Mouse (Mus musculus) heart, embryonic 15.5 days (tissue): ENCODE results near the gene Emc4. TPM values are rescaled to one million over a fixed set of nuclear protein-coding genes. Genes with fewer than 3 reads are reported as not detected.

Experiments used
- ATAC-seq: fragments of 200-750 bp; cut with Nextera tagmentation; replicated peaks from 2 replicates; pipeline ENCODE4 v1.8.0; 2017; ENCODE audit warnings: low read depth, moderate TSS enrichment; ENCODE audit not compliant: insufficient number of reproducible peaks, insufficient read depth, low FRiP score
- H3K27ac ChIP-seq: fragments of 300-500 bp; sonication (generic); 2 replicates; pipeline ENCODE4 v1.5.1; 2015; ENCODE audit warnings: mild to moderate bottlenecking, inconsistent platforms
- H3K27me3 ChIP-seq: fragments of 300-500 bp; sonication (generic); 2 replicates; pipeline ENCODE4 v1.6.1; 2015; ENCODE audit warnings: inconsistent platforms
- H3K36me3 ChIP-seq: fragments of 300-500 bp; sonication (generic); 2 replicates; pipeline ENCODE4 v1.6.1; 2015; ENCODE audit warnings: mild to moderate bottlenecking, inconsistent platforms
- H3K4me1 ChIP-seq: fragments of 300-500 bp; sonication (generic); replicated peaks from 2 replicates; pipeline ENCODE4 v1.6.1; 2015; ENCODE audit warnings: inconsistent platforms
- H3K4me2 ChIP-seq: fragments of 300-500 bp; sonication (generic); 2 replicates; pipeline ENCODE4 v1.6.1; 2015; ENCODE audit warnings: inconsistent platforms, mild to moderate bottlenecking, moderate library complexity
- H3K4me3 ChIP-seq: fragments of 300-500 bp; sonication (generic); 2 replicates; pipeline ENCODE4 v1.5.1; 2015; ENCODE audit warnings: mild to moderate bottlenecking, inconsistent platforms
- H3K9ac ChIP-seq: fragments of 300-500 bp; sonication (generic); 2 replicates; pipeline ENCODE4 v1.6.1; 2015; ENCODE audit warnings: mild to moderate bottlenecking, inconsistent platforms
- H3K9me3 ChIP-seq: fragments of 300-500 bp; sonication (generic); replicated peaks from 2 replicates; pipeline ENCODE4 v1.6.1; 2016; ENCODE audit warnings: inconsistent platforms
- WGBS: fragments of 180-500 bp; shearing (Covaris S2); methylation state at CpG from one replicate; pipeline ENCODE4 v1.1.7; 2015; ENCODE audit warnings: mixed read lengths; 5-methylcytosine and 5-hydroxymethylcytosine counted together
- polyA plus RNA-seq: library from polyadenylated mRNA; unstranded; fragments of >200 nt; fragmentation: Nextera tagmentation; extraction: Ambion mirVana; gene quantifications from 2 replicates; pipeline ENCODE4 v1.2.1, GENCODE M21; 2015

Emc4 gene
- polyA plus RNA-seq, 1 experiment from 2014 or later: 92.2 TPM

GRCm38 (mm10) chr2:112337211-112337610, 30.6 kb downstream of the Emc4 start:
- H3K4me2 ChIP-seq: no peak overlapping the region
- H3K9ac ChIP-seq: no peak overlapping the region
- H3K4me1 ChIP-seq: peaks cover 2% of the 10 kb centered on the region
- H3K9me3 ChIP-seq: no peaks in the 10 kb centered on the region
- WGBS: 91% methylated on average over 6 of the region's 6 CpGs
- H3K36me3 ChIP-seq: peaks cover 59% of the 10 kb centered on the region
- no peaks in the 10 kb centered on the region for H3K27me3 ChIP-seq
- no peak overlapping the region for H3K27ac ChIP-seq
- ATAC-seq: no peak
- no peak overlapping the region for H3K4me3 ChIP-seq

DNA sequence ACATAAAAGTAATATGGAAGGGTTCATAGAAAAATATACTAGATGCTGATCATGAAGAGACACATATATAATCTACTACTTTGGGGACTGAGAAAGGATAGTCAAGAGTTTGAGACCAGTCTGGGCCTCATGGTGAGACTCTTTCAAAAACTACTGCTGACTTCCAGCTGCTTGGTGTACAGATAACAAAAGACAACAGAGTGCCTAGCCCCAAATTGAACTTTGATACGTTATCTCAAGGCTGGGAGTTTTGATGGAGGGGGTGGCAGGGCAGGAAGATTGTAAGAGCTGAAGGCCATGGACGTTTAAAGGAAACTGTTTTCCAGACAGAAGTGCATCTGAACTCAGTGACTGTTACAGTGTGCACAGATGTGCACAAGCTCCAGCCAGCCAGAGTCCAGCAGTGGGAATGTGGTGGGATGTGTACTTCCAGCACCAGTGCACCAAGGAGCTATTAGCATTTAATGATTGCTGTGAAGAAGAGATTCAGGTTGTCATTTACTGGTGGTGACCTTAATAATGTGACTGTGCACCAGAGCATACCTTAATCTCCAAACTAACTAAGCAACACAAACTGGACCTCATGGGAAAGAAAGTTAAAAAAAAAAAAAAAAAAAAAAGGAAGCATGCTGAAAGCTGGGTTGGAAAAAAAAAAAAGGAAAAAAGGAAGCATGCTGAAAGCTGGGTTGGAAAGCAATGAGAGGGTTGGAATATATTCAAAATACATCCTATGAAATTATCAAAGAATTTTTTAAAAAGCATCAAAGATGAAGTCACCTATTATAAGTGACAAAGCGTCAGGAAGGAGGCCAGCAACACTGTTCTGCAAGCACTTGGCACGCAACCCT, 35.6 kb downstream of the Emc4 start:
- H3K4me1 ChIP-seq: peaks cover 7% of the 10 kb centered on the region
- H3K27ac ChIP-seq: 0 out of 2 replicates have a peak overlapping the region, but pooled peaks have one; percentile 9
- ATAC-seq: no peak; the same call in 1 of the 2 replicates
- no peak overlapping the region for H3K4me2 ChIP-seq
- peaks cover 31% of the 10 kb centered on the region for H3K36me3 ChIP-seq
- H3K27me3 ChIP-seq: no peaks in the 10 kb centered on the region
- H3K4me3 ChIP-seq: no peak overlapping the region
- WGBS: 37% methylated on average over 4 of the region's 4 CpGs
- no peak overlapping the region for H3K9ac ChIP-seq
- H3K9me3 ChIP-seq: no peaks in the 10 kb centered on the region

GRCm38 (mm10) chr2:112328069-112328777, 39.6 kb downstream of the Emc4 start:
- WGBS: 70% methylated on average over 11 of the region's 11 CpGs
- H3K27ac ChIP-seq: no peak overlapping the region
- H3K9ac ChIP-seq: no peak overlapping the region
- no peak overlapping the region for H3K4me2 ChIP-seq
- no peak for ATAC-seq
- no peaks in the 10 kb centered on the region for H3K27me3 ChIP-seq
- no peaks in the 10 kb centered on the region for H3K36me3 ChIP-seq
- H3K4me3 ChIP-seq: no peak overlapping the region
- no peaks in the 10 kb centered on the region for H3K9me3 ChIP-seq
- peaks cover 7% of the 10 kb centered on the region for H3K4me1 ChIP-seq

DNA sequence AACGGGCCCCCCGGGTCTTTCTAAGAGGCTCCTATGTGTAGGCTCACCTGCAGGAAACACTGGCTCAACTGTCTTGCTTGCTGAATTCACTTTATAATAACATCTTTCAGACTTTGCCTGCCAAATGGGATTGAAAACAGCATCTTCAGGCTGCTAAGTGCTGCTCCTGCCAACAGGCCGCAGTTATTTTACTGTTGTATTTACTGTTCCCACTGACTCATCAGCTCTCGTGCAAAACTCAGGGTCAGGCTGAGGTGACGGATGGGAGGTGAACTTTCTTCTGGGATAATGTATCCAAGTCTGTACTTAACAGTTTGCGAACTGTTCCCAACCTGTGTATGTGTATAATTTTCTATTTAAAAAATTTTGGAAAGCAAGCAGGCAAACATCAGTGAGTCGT, 48.9 kb downstream of the Emc4 start:
- no peaks in the 10 kb centered on the region for H3K9me3 ChIP-seq
- no peak overlapping the region for H3K27ac ChIP-seq
- WGBS: 74% methylated on average over 7 of the region's 7 CpGs
- H3K4me3 ChIP-seq: no peak overlapping the region
- no peak overlapping the region for H3K9ac ChIP-seq
- no peaks in the 10 kb centered on the region; the same call in 1 of the 2 replicates for H3K36me3 ChIP-seq
- no peaks in the 10 kb centered on the region; the same call in 1 of the 2 replicates for H3K4me1 ChIP-seq
- no peak overlapping the region for H3K4me2 ChIP-seq
- no peaks in the 10 kb centered on the region for H3K27me3 ChIP-seq
- ATAC-seq: no peak

DNA sequence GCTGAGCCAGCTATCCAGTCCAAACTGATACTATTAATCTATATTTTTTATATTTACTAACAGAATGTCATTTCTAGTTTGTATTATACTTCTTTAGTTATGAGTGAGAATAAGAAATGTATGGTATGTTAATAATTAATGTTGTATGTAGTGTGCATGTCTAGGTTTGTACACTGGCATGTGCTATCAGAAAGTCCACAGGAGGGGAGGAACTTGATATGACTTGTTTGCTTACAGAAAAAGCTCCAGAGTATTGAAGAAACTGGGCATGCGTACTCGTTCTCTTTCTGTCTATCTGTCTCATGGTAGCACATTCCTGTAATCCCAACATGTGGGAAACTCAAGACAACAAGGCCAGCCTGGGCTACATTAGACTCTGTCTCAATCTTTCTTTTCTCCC, 49.6 kb downstream of the Emc4 start:
- no peaks in the 10 kb centered on the region; the same call in 1 of the 2 replicates for H3K36me3 ChIP-seq
- H3K4me2 ChIP-seq: no peak overlapping the region
- 74% methylated on average over 2 of the region's 2 CpGs for WGBS
- no peaks in the 10 kb centered on the region for H3K9me3 ChIP-seq
- H3K9ac ChIP-seq: no peak overlapping the region
- no peak overlapping the region for H3K4me3 ChIP-seq
- no peaks in the 10 kb centered on the region; the same call in 1 of the 2 replicates for H3K4me1 ChIP-seq
- H3K27ac ChIP-seq: no peak overlapping the region
- H3K27me3 ChIP-seq: no peaks in the 10 kb centered on the region
- no peak for ATAC-seq

- Histone ChIP-seq H3K27ac (no peak overlapping the region), H3K4me3 (no peak overlapping the region), H3K4me2 (no peak overlapping the region), H3K4me1 (peaks cover 4% of the 10 kb centered on the region), H3K36me3 (no peaks in the 10 kb centered on the region; the same call in 1 of the 2 replicates), H3K27me3 (no peaks in the 10 kb centered on the region), H3K9me3 (no peaks in the 10 kb centered on the region), H3K9ac (no peak overlapping the region)
- no peak for ATAC-seq
- WGBS: 89% methylated on average over 7 of the region's 7 CpGs
Observed at GRCm38 (mm10) chr2:112315638-112316037, 52.2 kb downstream of the Emc4 start.

Other genes with a start within 250 kb of the Emc4 start
- not detected in 2 replicates for gene Olfr1316, start 233.1 kb downstream of the Emc4 start, polyA plus RNA-seq
- not detected in 2 replicates for gene Olfr1317, start 227.7 kb downstream of the Emc4 start, polyA plus RNA-seq
- not detected in 2 replicates for gene Olfr1318, start 213.8 kb downstream of the Emc4 start, polyA plus RNA-seq
- gene Lpcat4, start 128.6 kb downstream of the Emc4 start, polyA plus RNA-seq: 10.4 and 11.9 TPM in 2 replicates
- gene Nutm1, start 108.7 kb downstream of the Emc4 start, polyA plus RNA-seq: not detected in 2 replicates
- 159 and 160 TPM in 2 replicates for gene Nop10, start 106.1 kb downstream of the Emc4 start, polyA plus RNA-seq
- 9.6 and 11.4 TPM in 2 replicates for gene Slc12a6, start 102.2 kb downstream of the Emc4 start, polyA plus RNA-seq
- gene Gm21985, start 101.7 kb downstream of the Emc4 start, polyA plus RNA-seq: not detected in 2 replicates
- gene Katnbl1, start 11.2 kb upstream of the Emc4 start, polyA plus RNA-seq: 19.9 and 20.6 TPM in 2 replicates
- gene Emc7, start 87.0 kb upstream of the Emc4 start, polyA plus RNA-seq: 16.4 and 17.5 TPM in 2 replicates
- gene Chrm5, start 112.7 kb upstream of the Emc4 start, polyA plus RNA-seq: not detected in 2 replicates
- gene Aven, start 124.9 kb upstream of the Emc4 start, polyA plus RNA-seq: 5.1 and 5.3 TPM in 2 replicates